Mouse (Mus musculus): ENCODE data around the gene Procr.

DNA sequence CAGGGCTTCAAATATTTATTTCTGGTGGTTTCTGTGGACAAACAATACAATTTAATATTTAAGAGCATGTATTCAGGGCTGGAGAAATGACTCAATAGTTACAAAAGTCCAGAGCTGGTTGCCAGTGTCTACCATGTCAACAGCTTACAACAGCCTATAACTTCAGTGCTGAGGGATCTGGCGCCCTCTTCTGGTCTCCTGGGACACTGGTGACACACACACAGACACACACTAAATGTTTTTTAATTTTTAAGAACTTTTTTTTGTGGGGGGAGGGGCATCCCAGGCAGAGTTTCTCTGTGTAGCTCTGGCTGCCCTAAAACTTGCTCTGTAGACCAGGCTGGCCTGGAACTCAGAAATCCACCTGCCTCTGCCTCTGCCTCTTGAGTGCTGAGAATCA, 4.8 kb downstream of the Procr start:
- TF ChIP-seq POLR2A (IDR thresholded peaks at IDR 0.05; ENCODE audit: borderline replicate concordance, low read depth, low read length) (no peak), CTCF (IDR thresholded peaks at IDR 0.05; ENCODE audit: low read depth, low read length) (peak; percentile 69)
